Mouse (Mus musculus): ENCODE results near the gene Myrip. TPM values are rescaled to one million over a fixed set of nuclear protein-coding genes. Genes with fewer than 3 reads are reported as not detected.

Myrip gene
- polyA plus RNA-seq, 1 experiment from 2014 or later = 0.30 TPM

DNA sequence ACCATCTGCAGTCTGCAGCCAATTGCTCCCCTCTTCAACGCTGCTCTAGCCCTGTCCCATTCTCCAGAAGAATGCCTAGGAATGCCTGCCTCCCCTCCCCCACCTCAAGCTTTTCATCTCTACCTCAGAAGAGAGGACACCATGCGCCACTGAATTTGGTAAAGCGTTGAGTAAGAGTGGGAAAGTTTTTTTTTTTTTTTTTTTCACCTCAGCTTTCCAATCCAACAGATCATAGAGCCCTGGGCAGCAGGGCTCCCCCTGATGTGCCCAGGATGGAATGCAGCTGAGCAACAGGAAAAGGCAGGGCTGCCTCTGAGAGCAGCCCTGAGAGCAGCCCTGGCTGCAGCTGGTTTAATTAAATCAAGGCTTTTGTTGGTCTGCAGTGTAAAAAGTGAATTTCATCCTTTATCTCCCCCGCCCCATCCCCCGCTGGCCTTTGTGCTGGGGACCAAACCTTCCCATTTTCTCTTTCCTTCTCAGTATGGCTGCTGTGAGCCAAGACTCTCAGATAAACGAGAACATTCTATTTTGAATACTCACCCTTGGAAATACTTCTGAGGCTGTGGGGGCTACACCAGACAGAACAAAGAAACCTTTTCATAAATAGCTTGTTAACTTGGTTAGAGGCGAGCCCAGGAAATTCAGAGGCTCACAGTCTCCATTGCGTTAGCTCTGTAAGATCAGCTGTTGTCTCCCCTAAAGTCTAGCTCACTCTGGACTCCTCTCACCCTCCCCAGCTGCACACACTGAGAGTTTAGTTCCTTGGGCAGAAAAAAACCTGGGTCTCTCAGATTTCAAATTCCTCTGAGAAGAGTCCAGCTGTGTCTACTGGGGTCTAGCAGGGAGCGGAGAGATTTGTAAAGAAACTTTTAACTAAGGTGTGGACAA, 154.7 kb downstream of the Myrip start:
- no peak for ATAC-seq (ENCODE audit: low FRiP score, low TSS enrichment)
- Histone ChIP-seq H3K27ac (ENCODE audit: low read length) (peak overlapping the region; percentile 19; the same call in 1 of the 2 replicates), H3K9ac (replicated peaks; ENCODE audit: low read length) (no peak overlapping the region), H3K9me3 (ENCODE audit: low read length) (no peaks in the 10 kb centered on the region), H3K27me3 (ENCODE audit: insufficient read depth, low read length) (no peaks in the 10 kb centered on the region), H3K4me3 (ENCODE audit: low read length) (no peak overlapping the region), H3K4me1 (ENCODE audit: insufficient read depth, low read length) (peaks cover 2% of the 10 kb centered on the region; the same call in 1 of the 2 replicates), H3K4me2 (replicated peaks; ENCODE audit: low read depth, low read length) (no peak overlapping the region), H3K36me3 (ENCODE audit: insufficient read depth, low read length) (no peaks in the 10 kb centered on the region)
- WGBS = 32% methylated on average over 9 of the region's 9 CpGs

DNA sequence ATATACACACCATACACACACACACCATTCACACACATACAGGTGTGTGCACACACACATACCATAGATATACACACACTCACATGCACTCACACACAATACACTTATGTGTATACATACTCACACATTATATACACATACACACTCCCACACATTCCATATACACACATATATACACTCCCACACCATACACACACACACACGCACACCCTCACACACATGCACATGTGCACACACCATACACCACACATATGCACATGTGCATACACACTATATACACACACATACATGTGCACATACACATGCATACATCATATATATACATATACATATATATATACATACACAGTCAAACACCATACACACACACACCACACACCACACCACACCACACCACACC, 169.1 kb downstream of the Myrip start:
- Histone ChIP-seq H3K27me3 (ENCODE audit: insufficient read depth, low read length) (no peaks in the 10 kb centered on the region), H3K27ac (ENCODE audit: low read length) (no peak overlapping the region), H3K9me3 (ENCODE audit: low read length) (no peaks in the 10 kb centered on the region), H3K9ac (replicated peaks; ENCODE audit: low read length) (no peak overlapping the region), H3K36me3 (ENCODE audit: insufficient read depth, low read length) (no peaks in the 10 kb centered on the region), H3K4me3 (ENCODE audit: low read length) (no peak overlapping the region), H3K4me2 (replicated peaks; ENCODE audit: low read depth, low read length) (no peak overlapping the region), H3K4me1 (ENCODE audit: insufficient read depth, low read length) (no peaks in the 10 kb centered on the region)
- no peak for ATAC-seq (ENCODE audit: low FRiP score, low TSS enrichment)
- WGBS = 100% methylated on average over 1 of the region's 1 CpGs

- no peak overlapping the region for H3K4me2 ChIP-seq (replicated peaks; ENCODE audit: low read depth, low read length)
- no peak overlapping the region for H3K27ac ChIP-seq (ENCODE audit: low read length)
- H3K4me1 ChIP-seq (ENCODE audit: insufficient read depth, low read length) = peaks cover 8% of the 10 kb centered on the region
- no peak for ATAC-seq (ENCODE audit: low FRiP score, low TSS enrichment)
- no peaks in the 10 kb centered on the region for H3K9me3 ChIP-seq (ENCODE audit: low read length)
- no peaks in the 10 kb centered on the region for H3K27me3 ChIP-seq (ENCODE audit: insufficient read depth, low read length)
- WGBS = 80% methylated on average over 3 of the region's 3 CpGs
- no peaks in the 10 kb centered on the region for H3K36me3 ChIP-seq (ENCODE audit: insufficient read depth, low read length)
- no peak overlapping the region for H3K4me3 ChIP-seq (ENCODE audit: low read length)
- H3K9ac ChIP-seq (replicated peaks; ENCODE audit: low read length) = no peak overlapping the region
Observed at GRCm38 (mm10) chr9:120481644-120482043, 180.3 kb downstream of the Myrip start.

DNA sequence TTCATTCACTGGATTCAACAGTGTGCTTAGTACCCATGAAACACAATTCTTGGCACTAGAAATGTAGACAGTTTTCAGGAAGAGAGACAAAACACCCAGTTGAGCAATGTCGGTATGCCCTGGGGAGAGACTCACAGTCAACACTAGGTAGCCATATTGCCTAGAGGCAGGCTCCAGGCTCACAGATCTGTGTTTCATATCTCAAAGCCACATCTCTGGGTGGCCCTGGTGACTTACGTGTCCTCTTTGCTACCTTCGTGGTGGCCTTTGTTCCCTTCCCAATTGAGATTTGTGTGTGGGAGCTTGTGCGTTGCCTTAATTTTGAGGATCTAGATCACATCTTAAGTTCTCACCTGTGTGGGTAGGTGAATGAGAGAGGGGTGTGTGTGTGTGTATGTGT, 181.1 kb downstream of the Myrip start:
- no peak overlapping the region for H3K9ac ChIP-seq (replicated peaks; ENCODE audit: low read length)

GRCm38 (mm10) chr9:120483101-120483500, 181.8 kb downstream of the Myrip start:
- ATAC-seq (ENCODE audit: low FRiP score, low TSS enrichment) = no peak
- WGBS = 82% methylated on average over 8 of the region's 8 CpGs

More for the DNA sequence above, 181.1 kb downstream of the Myrip start:
- H3K4me2 ChIP-seq (replicated peaks; ENCODE audit: low read depth, low read length) = no peak overlapping the region
- ATAC-seq (ENCODE audit: low FRiP score, low TSS enrichment) = no peak
- H3K36me3 ChIP-seq (ENCODE audit: insufficient read depth, low read length) = no peaks in the 10 kb centered on the region
- no peaks in the 10 kb centered on the region for H3K9me3 ChIP-seq (ENCODE audit: low read length)
- H3K27me3 ChIP-seq (ENCODE audit: insufficient read depth, low read length) = no peaks in the 10 kb centered on the region
- WGBS = 95% methylated on average over 4 of the region's 4 CpGs
- H3K4me1 ChIP-seq (ENCODE audit: insufficient read depth, low read length) = peaks cover 8% of the 10 kb centered on the region
- no peak overlapping the region for H3K4me3 ChIP-seq (ENCODE audit: low read length)
- no peak overlapping the region for H3K27ac ChIP-seq (ENCODE audit: low read length)

GRCm38 (mm10) chr9:120487076-120487475, 185.8 kb downstream of the Myrip start:
- no peak overlapping the region for H3K9ac ChIP-seq (replicated peaks; ENCODE audit: low read length)
- peaks cover 3% of the 10 kb centered on the region; the same call in 1 of the 2 replicates for H3K4me1 ChIP-seq (ENCODE audit: insufficient read depth, low read length)
- no peaks in the 10 kb centered on the region for H3K36me3 ChIP-seq (ENCODE audit: insufficient read depth, low read length)
- no peak overlapping the region for H3K4me2 ChIP-seq (replicated peaks; ENCODE audit: low read depth, low read length)
- H3K27me3 ChIP-seq (ENCODE audit: insufficient read depth, low read length) = no peaks in the 10 kb centered on the region
- H3K4me3 ChIP-seq (ENCODE audit: low read length) = no peak overlapping the region
- no peak for ATAC-seq (ENCODE audit: low FRiP score, low TSS enrichment)
- H3K27ac ChIP-seq (ENCODE audit: low read length) = no peak overlapping the region
- 76% methylated on average over 8 of the region's 8 CpGs for WGBS
- no peaks in the 10 kb centered on the region for H3K9me3 ChIP-seq (ENCODE audit: low read length)

More at GRCm38 (mm10) chr9:120483101-120483500, 181.8 kb downstream of the Myrip start:
- H3K36me3 ChIP-seq (ENCODE audit: insufficient read depth, low read length) = no peaks in the 10 kb centered on the region
- no peak overlapping the region for H3K4me2 ChIP-seq (replicated peaks; ENCODE audit: low read depth, low read length)
- no peaks in the 10 kb centered on the region for H3K27me3 ChIP-seq (ENCODE audit: insufficient read depth, low read length)
- H3K9me3 ChIP-seq (ENCODE audit: low read length) = no peaks in the 10 kb centered on the region
- H3K9ac ChIP-seq (replicated peaks; ENCODE audit: low read length) = no peak overlapping the region
- H3K27ac ChIP-seq (ENCODE audit: low read length) = no peak overlapping the region
- H3K4me1 ChIP-seq (ENCODE audit: insufficient read depth, low read length) = peaks cover 4% of the 10 kb centered on the region
- no peak overlapping the region for H3K4me3 ChIP-seq (ENCODE audit: low read length)

- Histone ChIP-seq H3K27me3 (ENCODE audit: insufficient read depth, low read length) (no peaks in the 10 kb centered on the region), H3K4me1 (ENCODE audit: insufficient read depth, low read length) (peaks cover 16% of the 10 kb centered on the region; the same call in 1 of the 2 replicates), H3K9ac (replicated peaks; ENCODE audit: low read length) (no peak overlapping the region), H3K36me3 (ENCODE audit: insufficient read depth, low read length) (peaks cover 22% of the 10 kb centered on the region), H3K27ac (ENCODE audit: low read length) (no peak overlapping the region), H3K4me2 (replicated peaks; ENCODE audit: low read depth, low read length) (peak overlapping the region; percentile 91), H3K9me3 (ENCODE audit: low read length) (no peaks in the 10 kb centered on the region), H3K4me3 (ENCODE audit: low read length) (peak overlapping the region; percentile 100)
- no peak for ATAC-seq (ENCODE audit: low FRiP score, low TSS enrichment)
- WGBS = 79% methylated on average over 3 of the region's 3 CpGs
Observed at GRCm38 (mm10) chr9:120491509-120491908, 190.2 kb downstream of the Myrip start.

- Histone ChIP-seq H3K4me2 (replicated peaks; ENCODE audit: low read depth, low read length) (peak within 1 kb of the TSS; percentile 91), H3K27me3 (ENCODE audit: insufficient read depth, low read length) (no peaks in the 10 kb centered on the region), H3K27ac (ENCODE audit: low read length) (peak within 1 kb of the TSS; percentile 93), H3K4me3 (ENCODE audit: low read length) (peak within 1 kb of the TSS; percentile 100), H3K4me1 (ENCODE audit: insufficient read depth, low read length) (peaks cover 16% of the 10 kb centered on the region; the same call in 1 of the 2 replicates), H3K36me3 (ENCODE audit: insufficient read depth, low read length) (peaks cover 22% of the 10 kb centered on the region), H3K9me3 (ENCODE audit: low read length) (no peaks in the 10 kb centered on the region), H3K9ac (replicated peaks; ENCODE audit: low read length) (peak within 1 kb of the TSS; percentile 100)
- WGBS = 3% methylated on average over 19 of the region's 19 CpGs
- peak; percentile 66 for ATAC-seq (ENCODE audit: low FRiP score, low TSS enrichment)
Observed at GRCm38 (mm10) chr9:120492010-120492399, 190.7 kb downstream of the Myrip start, which contains the start of gene Eif1b. Eif1b (plus strand) TSS chr9:120492232.

- Histone ChIP-seq H3K4me3 (ENCODE audit: low read length) (peak overlapping the region; percentile 100), H3K36me3 (ENCODE audit: insufficient read depth, low read length) (peaks cover 22% of the 10 kb centered on the region), H3K4me2 (replicated peaks; ENCODE audit: low read depth, low read length) (peak overlapping the region; percentile 91), H3K27me3 (ENCODE audit: insufficient read depth, low read length) (no peaks in the 10 kb centered on the region), H3K4me1 (ENCODE audit: insufficient read depth, low read length) (peaks cover 16% of the 10 kb centered on the region; the same call in 1 of the 2 replicates), H3K9me3 (ENCODE audit: low read length) (no peaks in the 10 kb centered on the region), H3K9ac (replicated peaks; ENCODE audit: low read length) (peak overlapping the region; percentile 100), H3K27ac (ENCODE audit: low read length) (peak overlapping the region; percentile 93)
- under 1% methylated on average over 80 of the region's 97 CpGs for WGBS
- peak; percentile 84 for ATAC-seq (ENCODE audit: low FRiP score, low TSS enrichment)
Observed at GRCm38 (mm10) chr9:120492400-120493351, 191.4 kb downstream of the Myrip start.
